Mouse (Mus musculus) CH12.LX (cell line): ENCODE measurements around the gene Trp53i13. TPM values are rescaled to one million over a fixed set of nuclear protein-coding genes. Genes with fewer than 3 reads are reported as not detected.

Experiments used
- polyA plus RNA-seq: library from polyadenylated mRNA; unstranded; fragments of >175 nt; gene quantifications from 2 replicates; pipeline ENCODE4 v1.2.1, GENCODE M21; 2012; ENCODE audit warnings: low read depth; ENCODE audit not compliant: insufficient read length
- total RNA-seq, 2 experiments: library from RNA; depleted of rRNA; stranded (reverse); fragments of 300-350 nt in 1 of 2; fragments of >200 nt in 1 of 2; gene quantifications; 2 replicates each; pipeline ENCODE4 v1.2.3; 2012 to 2014

Gene Trp53i13
- total and polyA plus RNA-seq, 3 experiments = 6.7 to 12.8 (median 12.6) TPM

Other genes starting within 250 kb of the Trp53i13 start
- 0.25 TPM in 1 of 2 replicates, not detected in the other for gene Coro6, start 53.6 kb downstream of the Trp53i13 start, total RNA-seq (2012; rRNA removed)
- gene Coro6, start 53.6 kb downstream of the Trp53i13 start, total RNA-seq (2014; rRNA removed) = not detected in 2 replicates
- gene Coro6, start 53.6 kb downstream of the Trp53i13 start, polyA plus RNA-seq = 0.37 and 0.39 TPM in 2 replicates
- 1.7 and 1.9 TPM in 2 replicates for gene Ankrd13b, start 26.3 kb downstream of the Trp53i13 start, total RNA-seq (2012; rRNA removed)
- gene Ankrd13b, start 26.3 kb downstream of the Trp53i13 start, total RNA-seq (2014; rRNA removed) = 0.53 and 0.55 TPM in 2 replicates
- gene Ankrd13b, start 26.3 kb downstream of the Trp53i13 start, polyA plus RNA-seq = 2.7 and 2.8 TPM in 2 replicates
- gene Git1, start 22.4 kb downstream of the Trp53i13 start, total RNA-seq (2012; rRNA removed) = 28.9 and 30.8 TPM in 2 replicates
- 8.0 and 8.8 TPM in 2 replicates for gene Git1, start 22.4 kb downstream of the Trp53i13 start, total RNA-seq (2014; rRNA removed)
- gene Git1, start 22.4 kb downstream of the Trp53i13 start, polyA plus RNA-seq = 53.3 and 57.8 TPM in 2 replicates
- gene Abhd15, start 859 bp downstream of the Trp53i13 start, total RNA-seq (2012; rRNA removed) = 0.38 and 0.63 TPM in 2 replicates
- 0.08 and 0.11 TPM in 2 replicates for gene Abhd15, start 859 bp downstream of the Trp53i13 start, total RNA-seq (2014; rRNA removed)
- gene Abhd15, start 859 bp downstream of the Trp53i13 start, polyA plus RNA-seq = 0.23 and 0.38 TPM in 2 replicates
- 0.13 TPM in 1 of 2 replicates, not detected in the other for gene Gm10392, start 3.2 kb upstream of the Trp53i13 start, total RNA-seq (2012; rRNA removed)
- 0.30 TPM in 1 of 2 replicates, not detected in the other for gene Gm10392, start 3.2 kb upstream of the Trp53i13 start, total RNA-seq (2014; rRNA removed)
- 0.17 and 0.53 TPM in 2 replicates for gene Gm10392, start 3.2 kb upstream of the Trp53i13 start, polyA plus RNA-seq
- 8.9 and 10.9 TPM in 2 replicates for gene Taok1, start 91.8 kb upstream of the Trp53i13 start, total RNA-seq (2012; rRNA removed)
- gene Taok1, start 91.8 kb upstream of the Trp53i13 start, total RNA-seq (2014; rRNA removed) = 13.7 and 15.7 TPM in 2 replicates
- gene Taok1, start 91.8 kb upstream of the Trp53i13 start, polyA plus RNA-seq = 9.7 and 11.6 TPM in 2 replicates
- 29.6 and 48.6 TPM in 2 replicates for gene Nufip2, start 170.2 kb upstream of the Trp53i13 start, total RNA-seq (2012; rRNA removed)
- gene Nufip2, start 170.2 kb upstream of the Trp53i13 start, total RNA-seq (2014; rRNA removed) = 53.6 and 55.6 TPM in 2 replicates
- gene Nufip2, start 170.2 kb upstream of the Trp53i13 start, polyA plus RNA-seq = 38.8 and 41.2 TPM in 2 replicates
- gene Cryba1, start 209.3 kb upstream of the Trp53i13 start, total RNA-seq (2012; rRNA removed) = not detected in 2 replicates
- gene Cryba1, start 209.3 kb upstream of the Trp53i13 start, total RNA-seq (2014; rRNA removed) = not detected in 2 replicates
- not detected in 2 replicates for gene Cryba1, start 209.3 kb upstream of the Trp53i13 start, polyA plus RNA-seq
- 15.4 and 16.8 TPM in 2 replicates for gene Myo18a, start 247.3 kb upstream of the Trp53i13 start, total RNA-seq (2012; rRNA removed)
- 5.2 and 6.3 TPM in 2 replicates for gene Myo18a, start 247.3 kb upstream of the Trp53i13 start, total RNA-seq (2014; rRNA removed)
- 24.8 and 29.5 TPM in 2 replicates for gene Myo18a, start 247.3 kb upstream of the Trp53i13 start, polyA plus RNA-seq